Mouse (Mus musculus): ENCODE measurements around the gene Lrrc28.

DNA sequence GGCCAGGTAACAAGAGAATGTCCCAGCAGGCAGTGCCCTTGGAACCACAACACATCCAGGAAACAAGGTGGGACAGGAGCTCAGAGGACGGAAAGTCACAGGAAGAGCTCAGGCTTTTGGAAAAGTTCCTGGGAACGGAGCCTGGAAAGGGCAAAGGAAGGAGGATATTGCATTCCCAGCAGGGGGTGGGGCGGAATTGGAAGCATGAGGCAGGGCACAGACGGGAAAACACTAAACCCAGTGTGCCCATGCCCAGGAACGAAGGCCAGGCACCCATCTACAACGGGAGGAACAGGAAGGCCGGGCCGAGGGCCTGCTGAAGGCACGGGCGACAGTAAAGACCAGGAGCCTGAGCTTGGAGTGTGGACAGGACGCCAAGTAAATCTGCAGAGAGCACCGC, 82.9 kb downstream of the Lrrc28 start:
- TF ChIP-seq CTCF (conservative IDR thresholded peaks at IDR 0.05; ENCODE audit: insufficient read depth, insufficient read length, low read depth, low read length), result no peak
- TF ChIP-seq POLR2A (IDR thresholded peaks at IDR 0.05; ENCODE audit: low read depth, low read length), result no peak
